Mouse (Mus musculus): ENCODE data around the gene Cst7.

DNA sequence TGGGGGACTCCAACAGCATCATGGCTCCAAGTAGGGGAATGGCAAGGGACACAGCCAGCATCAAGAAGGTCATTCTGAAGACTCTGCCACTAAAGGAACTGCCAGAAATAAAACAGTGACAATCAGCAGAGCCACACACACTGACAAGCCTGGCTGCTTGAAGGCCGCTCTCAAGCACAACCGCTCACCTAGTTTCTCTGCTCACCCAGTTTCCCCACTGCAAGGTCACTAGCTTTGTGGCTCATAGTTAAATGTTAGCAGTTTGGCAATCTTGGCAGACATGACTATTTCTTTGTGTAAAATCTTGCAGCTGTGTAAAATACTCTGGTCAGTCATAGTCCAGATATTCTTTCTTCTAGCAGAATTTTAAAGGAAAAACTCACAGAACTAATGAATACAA, 30.0 kb downstream of the Cst7 start:
- TF ChIP-seq CTCF (IDR thresholded peaks at IDR 0.05; ENCODE audit: low read depth, low read length) (no peak), TAL1 (conservative IDR thresholded peaks at IDR 0.05; ENCODE audit: low read depth, low read length) (no peak), GATA1 (IDR thresholded peaks at IDR 0.05; ENCODE audit: borderline replicate concordance, low read length) (no peak), POLR2AphosphoS5 (IDR thresholded peaks at IDR 0.05; ENCODE audit: insufficient replicate concordance, low read depth, low read length) (no peak)
